Mouse (Mus musculus): ENCODE data around the gene Hpn.
A peak's percentile ranks its signal among the peaks of the same experiment; 100 is the strongest.

Gene Hpn

DNA sequence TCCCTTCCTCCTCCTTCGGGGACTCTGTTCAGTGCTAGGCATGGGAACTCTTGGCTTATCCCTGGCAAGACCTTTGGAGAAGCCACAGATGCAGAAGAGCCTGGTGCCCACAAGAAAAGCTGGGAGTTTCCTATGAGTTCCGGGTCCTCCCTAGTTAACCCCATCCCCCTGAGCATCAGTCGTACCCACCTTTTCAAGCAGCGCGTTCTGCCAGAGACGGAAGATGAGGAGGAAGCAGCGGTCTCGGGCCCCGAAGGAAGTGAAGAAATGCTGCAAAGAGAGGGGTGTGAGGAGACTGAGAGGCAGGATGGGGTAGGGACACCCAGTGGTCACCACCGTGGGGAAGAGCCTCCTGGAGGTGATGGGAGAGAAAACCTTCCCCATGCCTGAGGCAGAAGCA is 25.9 kb upstream of the Hpn start:
- no peak for DNase-seq (ENCODE audit: low read depth, low spot score)

DNA sequence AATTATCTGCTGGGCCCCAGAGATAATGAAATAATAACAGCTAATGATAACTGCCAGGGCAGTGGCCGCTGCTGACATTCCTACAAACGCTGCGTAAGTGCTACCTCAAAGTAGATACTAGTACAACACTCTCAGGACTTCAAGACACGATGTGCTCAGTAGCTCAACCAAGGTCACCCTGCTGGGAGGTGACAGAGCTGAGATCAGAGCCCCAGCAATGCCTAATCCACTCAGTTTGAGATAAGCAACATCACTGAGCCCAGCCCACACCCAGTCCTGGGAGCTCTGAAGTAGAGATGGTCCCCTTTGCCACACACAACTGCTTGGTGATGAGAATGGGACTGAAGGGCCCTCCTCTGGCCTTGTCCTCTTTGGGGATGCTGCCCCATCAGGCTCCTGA is 25.2 kb upstream of the Hpn start:
- no peak for DNase-seq (ENCODE audit: low read depth, low spot score)

DNA sequence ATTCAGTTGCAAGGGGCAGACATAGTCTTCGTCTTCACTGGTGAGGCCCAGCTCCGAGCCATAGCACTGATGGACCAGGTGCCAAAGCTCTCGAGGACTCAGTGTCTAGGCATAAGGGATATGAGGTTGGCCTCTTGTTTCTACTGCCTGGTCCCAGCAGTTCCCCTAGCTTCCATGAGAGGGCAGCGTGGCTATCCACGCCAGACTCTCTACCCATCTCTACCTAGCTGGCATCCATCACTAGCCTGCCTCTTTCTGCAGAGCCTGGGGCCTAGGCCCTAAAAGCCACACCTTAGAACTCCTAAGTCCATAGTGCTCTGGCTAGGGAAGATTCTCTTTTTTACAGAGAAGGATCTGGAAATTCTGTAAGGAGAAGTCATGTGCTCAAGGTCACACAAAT is 24.7 kb upstream of the Hpn start:
- DNase-seq (ENCODE audit: low read depth, low spot score): peak; percentile 85

DNA sequence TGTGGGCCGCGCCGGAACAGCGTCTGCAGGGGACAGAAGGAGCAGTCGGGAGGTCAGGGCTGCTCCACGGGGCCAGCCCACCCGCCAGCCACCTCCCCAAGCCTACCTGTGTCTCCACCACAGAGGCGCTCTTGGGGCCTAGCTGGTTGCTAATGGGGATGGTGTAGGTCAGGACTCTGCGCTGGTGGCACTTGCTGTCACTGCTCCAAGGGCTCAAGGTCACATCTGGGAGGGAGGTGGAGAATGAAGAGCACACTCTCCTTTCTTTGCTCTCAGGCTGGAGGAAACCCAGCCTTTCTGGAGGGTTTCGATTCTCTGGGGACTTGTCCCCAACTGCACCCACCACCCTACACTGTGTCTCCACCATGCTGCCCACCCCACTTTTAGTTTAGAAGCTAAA is 20.6 kb upstream of the Hpn start:
- DNase-seq (ENCODE audit: low read depth, low spot score): no peak

DNA sequence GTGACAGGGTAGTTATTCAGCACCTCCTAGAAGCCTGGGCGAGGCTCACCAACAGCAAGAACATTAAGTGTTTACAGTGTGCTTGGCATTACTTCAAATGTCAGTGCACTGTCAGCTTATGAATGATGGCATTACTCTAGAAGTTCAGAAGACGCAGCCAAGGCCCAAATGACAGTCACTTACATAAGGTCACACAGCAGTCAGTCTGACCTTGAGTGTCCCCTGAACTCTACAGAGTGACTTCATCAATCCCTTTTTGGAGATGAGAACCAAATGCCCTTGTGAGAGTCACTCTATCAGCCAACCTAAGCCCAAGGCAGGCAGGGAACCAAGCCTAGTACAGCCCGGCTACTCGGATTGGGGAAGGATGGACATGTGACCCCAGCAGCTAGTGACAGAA is 16.8 kb upstream of the Hpn start:
- DNase-seq (ENCODE audit: low read depth, low spot score): no peak

DNA sequence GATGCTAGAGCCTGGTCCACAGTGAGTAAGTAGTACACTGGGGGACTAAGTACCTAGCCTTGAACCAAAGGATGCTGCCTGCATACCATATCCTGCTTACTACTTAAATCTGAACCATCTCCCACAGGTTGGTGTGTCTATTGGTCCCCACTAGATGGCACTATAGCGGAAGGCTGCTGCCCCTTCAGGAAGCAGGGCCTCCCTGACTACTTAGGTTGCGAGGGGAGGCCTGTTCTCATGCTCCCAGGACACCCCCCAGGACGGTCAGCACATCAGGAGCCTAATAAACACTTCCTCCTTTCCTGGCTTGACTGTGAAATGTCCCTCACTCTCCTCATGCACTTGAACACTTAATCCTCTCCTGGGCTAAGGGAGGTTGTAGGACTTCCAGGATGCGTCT is 15.8 kb upstream of the Hpn start:
- peak; percentile 87 for DNase-seq (ENCODE audit: low read depth, low spot score)

DNA sequence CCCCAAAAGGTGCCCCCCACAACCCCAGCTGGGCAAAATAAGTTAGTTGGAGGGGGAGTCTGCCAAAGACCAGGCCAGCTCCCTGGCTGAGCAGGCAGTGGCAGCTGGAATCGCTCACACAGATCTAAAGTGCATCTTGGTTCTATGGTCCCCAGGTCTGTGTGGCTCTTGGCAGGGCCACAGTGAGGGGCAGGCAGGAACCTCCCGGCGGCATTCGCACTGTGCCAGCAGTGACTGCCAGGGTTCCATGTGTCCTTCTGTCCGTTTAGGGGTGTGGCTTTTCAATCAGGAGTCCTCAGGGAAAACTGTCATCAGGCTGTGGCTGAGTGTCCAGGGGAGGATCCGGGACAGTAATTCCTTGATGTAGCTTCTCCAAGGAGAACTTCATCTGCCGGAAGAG is 15.1 kb upstream of the Hpn start:
- no peak for DNase-seq (ENCODE audit: low read depth, low spot score)

DNA sequence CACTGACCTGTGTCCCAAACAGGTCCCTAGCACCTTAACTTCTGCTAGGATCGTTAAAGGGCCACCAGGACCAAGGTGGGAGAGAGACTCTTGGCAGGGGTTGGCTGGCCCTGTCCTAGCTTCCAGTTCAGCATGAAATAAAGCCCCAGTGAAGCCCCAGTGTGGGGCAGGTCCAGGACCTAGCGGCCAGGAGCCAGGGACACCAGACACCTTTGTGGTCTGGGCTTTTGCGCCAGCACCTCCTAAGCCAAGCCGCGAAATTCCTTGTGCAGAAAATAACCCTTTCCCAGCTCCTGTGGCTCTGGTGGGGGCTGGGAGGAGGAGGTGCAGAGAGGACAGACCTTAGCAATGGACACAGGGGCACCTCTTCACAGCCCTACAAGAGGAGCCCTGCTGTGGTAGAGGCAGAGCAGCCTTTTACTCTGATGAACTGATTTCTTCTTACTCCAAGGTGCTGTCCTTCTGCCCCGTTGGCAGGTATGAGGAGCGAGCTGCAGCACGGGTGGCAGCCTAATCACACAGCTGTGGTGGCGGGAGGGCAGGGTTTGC is 13.1 kb upstream of the Hpn start:
- DNase-seq (ENCODE audit: low read depth, low spot score): no peak

DNA sequence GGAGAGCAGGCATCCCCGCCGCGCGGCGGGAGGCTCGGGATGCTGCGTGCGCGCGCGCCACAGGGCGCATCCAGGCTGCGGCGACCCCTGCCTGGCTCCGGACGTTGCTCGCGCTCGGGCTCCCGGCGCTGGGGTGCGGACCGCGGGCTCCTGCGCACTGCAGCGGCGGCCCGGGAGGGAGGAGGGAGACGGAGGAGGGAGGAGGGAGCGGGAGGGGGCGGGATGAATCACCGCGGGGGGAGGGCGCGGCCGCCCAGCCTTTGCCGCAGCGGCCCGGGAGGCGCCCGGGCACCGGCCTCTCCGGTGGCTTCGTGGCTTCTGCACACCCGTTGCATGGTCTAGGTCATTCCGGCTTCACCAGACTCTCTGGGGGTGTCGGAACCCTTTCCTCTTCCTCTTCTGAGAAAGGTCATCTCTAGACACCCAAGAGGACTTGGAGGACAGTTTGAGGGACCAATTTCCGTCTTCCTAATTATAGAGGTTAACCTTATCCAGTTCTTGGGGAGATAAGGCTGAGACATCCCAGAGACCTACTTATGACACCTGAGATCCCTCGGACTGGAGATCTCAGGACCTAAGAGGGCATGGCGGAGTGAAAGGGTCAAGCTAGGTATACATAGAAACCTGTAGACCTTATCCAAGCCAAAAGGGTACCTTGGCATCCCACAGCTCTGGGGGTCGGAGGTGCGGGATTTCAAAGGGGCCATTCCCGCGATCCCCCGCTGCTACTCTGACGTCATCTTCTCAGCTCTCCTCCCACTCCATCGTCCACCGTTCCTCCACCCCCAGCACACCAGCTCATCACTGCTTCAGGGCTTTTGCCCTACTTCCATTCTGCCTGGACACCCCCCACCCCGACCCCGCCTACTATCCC is 12.0 kb upstream of the Hpn start, which contains the start of gene Scn1b:
TSS of gene Scn1b (minus strand) at position 153 of the 874 bp plus-strand sequence.
- DNase-seq (ENCODE audit: low read depth, low spot score): peak; percentile 70

DNA sequence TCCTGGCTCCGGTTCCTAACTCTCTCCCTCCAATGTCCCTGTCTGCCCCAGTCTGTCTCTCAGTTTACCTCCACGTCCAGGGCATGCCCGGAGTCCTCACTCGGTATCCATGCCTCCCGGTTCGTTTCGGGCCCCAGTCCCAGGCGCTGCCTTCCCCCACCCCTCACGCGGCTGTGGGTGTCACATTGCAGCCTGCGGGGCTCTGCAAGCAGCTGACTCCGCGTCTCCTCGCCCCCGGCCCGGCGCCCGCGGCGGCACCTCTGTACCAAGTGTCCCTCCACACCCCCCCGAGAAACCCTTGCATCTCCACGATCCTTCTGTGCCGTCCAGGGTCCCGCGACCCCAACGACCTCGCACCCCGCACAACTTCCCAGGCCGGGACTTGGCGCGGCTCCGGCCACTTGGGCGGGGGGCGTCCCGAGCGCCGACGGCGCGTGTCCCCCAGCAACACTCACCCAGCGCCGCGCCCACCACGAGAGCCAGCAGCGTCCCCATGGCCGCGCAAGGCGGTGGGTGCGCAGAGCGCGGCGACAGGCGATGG is 11.2 kb upstream of the Hpn start:
- DNase-seq (ENCODE audit: low read depth, low spot score): peak; percentile 27

DNA sequence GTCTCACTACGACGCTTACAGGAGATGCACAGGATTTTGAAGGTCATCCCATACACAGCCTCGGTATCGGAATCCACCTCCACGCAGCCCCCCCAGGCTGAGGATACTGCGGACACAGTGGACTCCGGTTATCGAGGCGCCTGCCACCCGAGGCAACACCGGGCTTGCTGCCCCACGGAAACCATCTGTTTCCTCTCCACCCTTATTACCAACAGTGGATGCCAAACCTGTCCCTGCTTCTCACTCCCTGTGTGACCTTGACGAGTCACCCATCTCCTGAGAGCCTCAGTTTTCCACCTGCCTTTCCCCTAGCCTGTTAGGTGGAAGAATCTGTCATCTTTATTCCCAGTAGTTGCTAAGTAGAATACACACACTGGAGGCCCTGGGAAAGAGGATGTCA is 10.0 kb upstream of the Hpn start:
- DNase-seq (ENCODE audit: low read depth, low spot score): no peak

DNA sequence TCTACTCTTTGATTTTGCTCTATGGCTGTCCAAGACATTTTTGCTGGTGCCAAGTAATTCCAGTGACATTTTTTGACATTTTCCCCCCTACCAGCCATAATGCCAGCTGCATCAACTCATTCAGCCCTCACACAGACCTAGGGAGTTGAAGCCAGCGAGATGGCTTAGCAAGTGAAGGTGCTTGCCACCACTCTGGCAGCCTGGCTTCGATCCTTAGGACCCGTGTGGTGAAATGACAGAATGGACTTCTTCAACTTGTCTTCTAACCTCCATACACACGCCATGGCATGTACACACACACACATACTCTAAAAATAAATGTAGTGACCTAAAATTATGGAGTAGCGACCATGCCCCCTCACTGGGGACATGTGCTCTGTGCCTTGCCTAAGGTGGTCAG is 9.3 kb upstream of the Hpn start:
- no peak for DNase-seq (ENCODE audit: low read depth, low spot score)

DNA sequence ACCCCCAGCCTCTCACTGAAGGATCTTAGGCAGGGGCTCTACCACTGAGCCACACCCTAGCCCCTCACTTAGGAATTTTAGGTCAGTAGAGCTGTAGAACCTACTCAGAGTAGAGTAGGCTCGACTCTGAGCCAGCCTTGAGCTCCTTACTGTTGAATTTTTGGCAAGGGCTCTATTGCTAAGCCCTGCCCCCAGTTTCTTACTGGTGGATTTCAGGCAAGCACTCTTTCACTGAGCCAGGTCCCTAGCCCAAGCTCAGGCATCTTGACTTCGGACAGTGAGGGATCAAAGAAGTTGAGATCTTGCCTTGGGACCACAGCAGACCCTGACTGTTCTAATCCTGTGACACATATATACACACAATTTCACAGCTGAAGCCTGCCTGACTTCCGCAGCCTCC is 8.6 kb upstream of the Hpn start:
- no peak for DNase-seq (ENCODE audit: low read depth, low spot score)

DNA sequence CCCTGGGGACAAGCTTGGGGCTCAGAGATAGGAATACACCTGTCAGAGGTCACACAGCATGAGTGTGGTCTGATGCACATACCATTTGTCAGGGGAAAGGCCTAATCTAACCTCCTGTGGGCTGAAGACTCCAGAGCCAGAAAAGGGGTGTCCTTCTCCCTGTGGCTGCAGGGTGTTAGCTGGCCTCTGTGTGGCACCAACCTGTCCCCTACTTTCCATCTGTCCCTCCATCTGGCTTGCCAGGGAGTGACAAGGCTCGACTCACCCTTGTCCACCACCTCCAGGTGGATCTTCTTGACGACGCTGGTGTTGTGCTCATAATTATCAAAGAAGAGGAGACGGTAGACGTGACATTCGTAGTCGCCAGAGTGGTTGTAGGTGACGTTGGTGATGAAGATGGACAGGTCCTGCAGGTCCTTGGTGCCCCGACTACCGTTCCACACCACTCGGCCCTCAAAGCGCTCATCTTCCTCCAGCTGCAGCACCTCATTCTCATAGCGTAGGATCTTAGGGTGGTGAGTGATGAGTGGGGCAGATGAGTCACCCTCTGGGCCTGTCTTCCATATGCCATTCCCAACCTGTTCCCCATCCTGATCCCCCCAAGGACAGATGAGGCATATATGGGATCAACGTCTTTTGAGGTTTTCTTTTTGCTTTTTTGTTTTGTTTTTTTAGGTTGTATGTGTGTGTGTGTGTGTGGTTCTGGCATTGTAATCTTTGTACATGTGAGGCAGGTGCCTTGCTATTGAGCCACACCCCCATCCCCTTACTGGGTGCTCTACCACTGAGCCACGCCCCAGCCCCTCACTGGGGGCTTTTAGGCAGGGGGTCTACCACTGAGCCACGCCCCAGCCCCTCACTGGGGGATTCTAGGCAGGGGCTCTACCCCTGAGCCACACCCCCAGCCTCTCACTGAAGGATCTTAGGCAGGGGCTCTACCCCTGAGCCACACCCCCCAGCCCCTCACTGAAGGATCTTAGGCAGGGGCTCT is 7.8 kb upstream of the Hpn start:
- no peak for DNase-seq (ENCODE audit: low read depth, low spot score)

DNA sequence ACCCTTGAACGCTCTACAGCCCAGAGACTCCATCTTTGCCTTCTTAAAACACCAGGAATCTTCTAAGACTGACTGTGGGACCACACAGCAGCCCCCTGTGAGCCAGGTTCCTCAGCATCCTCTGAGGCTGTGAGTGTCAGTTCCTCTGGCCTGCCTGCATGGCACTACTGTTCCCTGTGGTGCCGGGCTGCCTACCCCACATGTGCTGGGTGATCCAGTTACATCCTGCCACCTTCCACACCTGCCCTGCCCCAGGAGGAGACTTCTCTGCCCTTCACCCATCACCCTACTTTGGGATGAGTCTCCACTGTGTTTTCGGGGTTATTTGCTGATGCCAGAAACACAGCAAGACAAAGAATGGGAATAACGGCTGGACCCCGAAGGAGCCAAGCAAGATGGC is 4.5 kb upstream of the Hpn start:
- DNase-seq (ENCODE audit: low read depth, low spot score): no peak

DNA sequence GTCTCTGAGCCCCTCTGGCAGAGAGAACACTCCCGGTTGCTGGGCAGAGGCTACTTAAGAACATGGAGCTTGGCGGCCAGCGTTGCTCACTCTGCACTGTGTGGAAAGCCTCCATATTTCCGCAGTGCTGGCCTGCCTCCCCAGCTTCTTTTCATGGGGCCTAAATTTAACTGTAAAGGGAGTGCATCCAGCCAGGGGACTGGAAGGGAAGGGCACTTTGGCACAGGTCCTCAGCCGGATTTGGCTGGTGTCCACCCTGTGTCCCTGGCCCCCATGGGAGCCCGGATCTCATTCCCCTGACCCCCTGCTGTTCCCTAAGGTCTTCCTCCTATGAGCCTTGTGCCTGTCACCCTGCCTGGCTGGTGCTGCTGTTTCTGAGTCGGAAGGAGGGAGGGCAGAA is 3.4 kb upstream of the Hpn start:
- no peak for DNase-seq (ENCODE audit: low read depth, low spot score)

DNA sequence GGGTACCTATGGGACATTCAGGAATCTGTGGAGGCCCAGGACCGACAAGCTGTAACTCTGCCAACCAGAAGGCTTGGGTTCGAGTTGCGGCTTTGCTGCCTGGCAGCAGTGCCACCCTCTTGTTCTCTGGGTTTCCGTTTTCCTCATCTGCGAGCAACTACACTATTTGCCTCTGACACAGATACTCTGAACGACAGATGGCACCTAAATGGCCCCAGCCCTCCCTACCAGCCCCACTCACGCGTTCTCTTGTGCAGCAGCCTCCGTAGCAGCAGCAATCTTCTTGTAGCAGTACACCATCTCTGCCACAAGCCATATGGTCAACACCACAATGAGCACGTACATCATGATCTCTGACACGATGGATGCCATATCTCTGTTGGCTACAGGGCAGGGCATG is 2.4 kb upstream of the Hpn start:
- DNase-seq (ENCODE audit: low read depth, low spot score): no peak

DNA sequence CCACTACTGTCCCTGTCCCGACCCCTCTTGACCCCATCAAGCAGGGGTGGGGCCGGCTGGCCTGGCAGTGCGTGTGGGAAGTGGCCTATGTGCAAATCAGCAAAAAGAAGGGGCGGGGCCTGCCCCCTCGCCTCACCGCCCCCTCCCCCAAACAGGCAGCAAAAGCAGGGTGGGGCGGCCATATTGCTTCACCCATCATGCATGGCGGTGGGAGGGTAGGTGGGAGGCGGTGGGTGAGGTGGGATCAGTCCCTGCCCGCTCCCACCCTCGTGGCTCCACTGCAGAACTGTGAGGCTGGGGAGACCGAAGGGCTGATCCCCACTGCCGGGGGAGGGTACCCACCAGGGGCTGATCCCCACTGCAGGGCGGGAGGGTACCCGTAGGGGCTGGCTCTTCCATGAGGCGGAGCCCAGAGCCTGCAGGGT is 1.6 kb upstream of the Hpn start:
- DNase-seq (ENCODE audit: low read depth, low spot score): no peak

DNA sequence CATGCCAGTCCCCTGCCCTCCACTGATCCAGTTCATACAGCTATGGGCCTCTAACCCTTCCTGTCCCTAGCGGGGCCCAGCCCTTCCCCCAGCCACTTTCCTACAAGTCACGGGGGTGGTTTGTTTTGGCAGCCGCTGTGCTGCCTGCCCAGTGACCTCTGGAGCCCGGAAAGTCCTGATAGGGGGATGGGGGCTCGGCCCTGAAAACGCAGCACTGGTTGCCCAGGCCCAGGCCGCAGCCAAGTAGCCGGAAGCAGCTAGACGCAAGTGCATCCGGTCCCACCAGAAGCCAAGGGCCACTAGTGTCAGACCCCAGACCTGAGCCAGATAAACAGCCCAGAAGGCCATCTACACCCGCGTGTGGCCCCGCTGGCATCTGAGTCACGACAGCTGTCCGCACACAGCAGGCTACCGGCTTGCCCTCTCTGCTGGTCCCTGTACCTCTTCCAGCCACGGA is 525 bp upstream of the Hpn start:
- no peak for DNase-seq (ENCODE audit: low read depth, low spot score)

DNA sequence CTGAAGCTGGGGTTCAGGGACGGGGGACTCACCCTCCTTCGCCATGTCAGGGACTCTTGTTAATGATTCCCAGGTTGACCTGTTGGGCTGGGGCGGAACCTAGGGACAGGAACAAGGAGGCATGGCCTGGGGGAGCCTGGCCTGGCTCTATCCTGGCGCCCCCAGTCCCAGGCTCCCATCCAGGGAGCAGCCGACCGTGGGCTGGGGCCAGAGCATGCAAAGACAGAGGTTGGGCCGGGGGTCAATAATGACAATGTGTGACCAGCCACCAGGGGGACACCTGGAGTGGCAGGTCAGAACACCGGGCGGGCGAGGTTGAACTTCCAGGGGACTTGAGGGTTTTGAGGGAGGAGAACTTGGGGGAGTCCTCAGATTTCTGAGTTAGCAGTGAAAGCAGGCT is 444 bp downstream of the Hpn start:
- no peak for DNase-seq (ENCODE audit: low read depth, low spot score)

DNA sequence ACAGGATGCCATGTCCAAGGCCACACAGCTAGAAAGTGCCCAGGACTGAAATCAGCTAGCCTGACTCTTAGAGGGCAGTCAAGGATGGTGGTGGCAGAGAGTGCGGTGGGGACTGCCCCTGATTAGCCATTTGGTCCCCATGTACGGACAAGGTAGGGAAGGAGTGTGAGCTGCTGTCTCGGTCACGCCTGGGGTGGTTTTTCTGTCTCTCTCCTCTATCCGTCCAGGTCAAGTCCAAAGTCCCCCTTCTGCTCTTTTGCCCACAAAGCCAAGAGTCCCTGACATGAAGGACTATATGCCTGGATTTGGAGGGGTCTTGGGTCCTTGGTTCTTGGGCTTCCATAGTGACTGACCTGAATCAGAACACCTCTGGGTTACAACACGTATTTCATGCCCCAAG is 1.3 kb downstream of the Hpn start:
- DNase-seq (ENCODE audit: low read depth, low spot score): no peak

DNA sequence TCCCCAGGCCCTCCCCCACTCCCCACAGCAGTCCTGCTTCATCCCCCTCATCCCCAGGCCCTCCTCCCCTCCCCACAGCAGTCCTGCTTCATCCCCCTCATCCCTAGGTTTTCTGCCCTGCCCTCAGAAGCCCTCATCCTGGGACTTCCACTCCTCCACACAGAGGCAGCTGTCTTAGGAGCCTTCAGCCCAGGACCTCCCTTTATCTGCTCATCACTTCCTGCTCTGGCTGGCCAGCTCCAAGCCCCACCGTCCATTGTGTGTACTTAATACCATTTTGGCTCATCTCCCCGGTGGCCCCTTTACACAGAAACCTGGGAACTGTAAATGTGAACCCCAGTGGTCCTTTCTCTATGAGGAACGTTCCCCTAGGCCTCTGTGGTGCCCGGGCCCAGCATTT is 3.1 kb downstream of the Hpn start:
- DNase-seq (ENCODE audit: low read depth, low spot score): no peak

Data from CD4-positive, CD25-positive, alpha-beta regulatory T cell, adult 2 months (primary cell).